Mouse (Mus musculus): ENCODE measurements around the gene Pir. TPM values are rescaled to one million over a fixed set of nuclear protein-coding genes. Genes with fewer than 3 reads are reported as not detected.

Gene Pir
- polyA plus RNA-seq, 1 experiment from 2014 or later, result 11.2 TPM

DNA sequence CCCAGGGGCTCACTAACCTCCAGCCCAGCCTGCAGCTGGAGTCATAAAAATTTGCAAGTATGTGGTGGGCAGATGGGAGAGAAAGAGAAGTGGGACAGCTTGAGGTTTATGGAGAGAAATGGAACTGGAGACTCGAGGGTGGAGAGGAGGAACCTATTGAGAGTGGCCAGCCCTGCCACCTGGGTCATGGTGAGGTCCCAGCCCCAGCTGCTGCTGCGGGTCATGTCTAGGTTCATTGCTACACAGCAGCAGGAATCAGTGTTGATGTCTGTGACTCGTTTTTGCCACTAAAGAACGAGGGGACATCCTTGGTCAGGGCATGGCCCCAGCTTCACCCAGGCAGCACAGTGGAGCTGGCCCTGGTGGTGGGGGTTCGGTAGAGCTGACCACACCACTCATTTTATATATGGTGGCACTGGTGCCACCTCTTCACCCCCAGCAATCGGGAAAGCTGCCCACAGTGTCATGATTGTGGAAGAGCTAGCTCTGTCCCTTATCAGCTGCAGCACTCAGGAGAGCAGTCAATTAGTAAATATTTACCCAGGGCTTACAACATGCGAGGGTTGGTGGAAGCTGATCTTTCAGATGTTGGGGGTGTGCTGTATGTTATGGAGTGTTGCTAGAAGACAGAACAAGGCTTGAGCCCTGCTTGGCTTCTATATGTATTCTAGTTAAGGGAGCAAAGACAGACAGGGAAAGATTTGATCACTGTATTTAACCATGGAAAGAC lies 11.9 kb downstream of the Pir start:
- H3K4me1 ChIP-seq, result no peaks in the 10 kb centered on the region
- 44% methylated on average over 7 of the region's 7 CpGs for WGBS
- no peaks in the 10 kb centered on the region for H3K36me3 ChIP-seq
- no peak overlapping the region for H3K4me2 ChIP-seq
- no peaks in the 10 kb centered on the region for H3K9me3 ChIP-seq
- no peak overlapping the region for H3K4me3 ChIP-seq (replicated peaks)
- no peak for ATAC-seq (ENCODE audit: insufficient read depth, low FRiP score, low read depth)
- no peak overlapping the region for H3K9ac ChIP-seq
- H3K27ac ChIP-seq, result no peak overlapping the region
- no peaks in the 10 kb centered on the region; the same call in 1 of the 2 replicates for H3K27me3 ChIP-seq (replicated peaks)

DNA sequence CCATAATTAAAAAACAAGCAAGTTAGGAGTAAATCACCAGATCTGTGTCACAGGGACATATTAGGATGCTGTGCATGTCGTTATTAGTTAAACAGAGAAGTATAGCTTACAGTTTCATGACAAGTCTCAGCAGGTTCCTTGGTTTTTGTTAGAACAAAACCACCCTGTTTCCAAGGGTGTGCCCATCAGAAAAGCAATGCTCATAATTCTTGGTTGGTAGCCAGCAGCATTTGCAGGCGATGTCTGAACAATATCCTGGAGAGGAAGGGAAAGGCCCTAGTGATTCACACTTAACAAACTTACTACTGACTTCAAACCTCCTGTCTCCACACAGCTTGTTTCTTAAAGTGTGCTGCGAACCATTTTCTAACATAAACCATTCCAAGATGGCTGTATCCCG lies 14.6 kb downstream of the Pir start:
- no peak overlapping the region for H3K4me2 ChIP-seq
- 79% methylated on average over 4 of the region's 4 CpGs for WGBS
- no peaks in the 10 kb centered on the region for H3K27me3 ChIP-seq (replicated peaks)
- no peak overlapping the region for H3K9ac ChIP-seq
- H3K27ac ChIP-seq, result no peak overlapping the region
- no peak overlapping the region for H3K4me3 ChIP-seq (replicated peaks)
- H3K9me3 ChIP-seq, result no peaks in the 10 kb centered on the region
- no peak for ATAC-seq (ENCODE audit: insufficient read depth, low FRiP score, low read depth)
- H3K36me3 ChIP-seq, result no peaks in the 10 kb centered on the region
- no peaks in the 10 kb centered on the region for H3K4me1 ChIP-seq

DNA sequence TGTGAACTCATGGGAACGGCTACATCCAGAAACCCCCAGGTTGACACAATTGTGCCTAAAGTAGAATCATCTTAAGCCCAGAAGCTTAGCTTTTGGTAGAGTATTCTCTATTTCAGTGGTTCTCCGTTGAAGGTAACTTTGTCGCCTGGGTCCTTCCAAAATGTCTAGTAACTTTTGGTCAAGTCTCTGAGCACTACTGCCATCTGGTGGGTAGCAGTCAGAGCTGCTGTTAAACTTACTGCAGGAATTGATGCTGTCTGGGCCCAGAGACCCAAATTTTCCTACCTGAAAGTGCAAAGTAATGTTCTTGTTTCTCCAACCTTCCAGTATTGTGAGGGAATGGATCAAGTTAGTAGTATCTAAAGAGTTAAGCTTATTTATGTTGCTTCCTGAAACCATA lies 17.9 kb downstream of the Pir start:
- no peak for ATAC-seq (ENCODE audit: insufficient read depth, low FRiP score, low read depth)
- Histone ChIP-seq H3K27me3 (replicated peaks) (no peaks in the 10 kb centered on the region), H3K4me1 (no peaks in the 10 kb centered on the region), H3K9me3 (no peaks in the 10 kb centered on the region), H3K27ac (no peak overlapping the region), H3K4me2 (no peak overlapping the region), H3K9ac (no peak overlapping the region), H3K36me3 (no peaks in the 10 kb centered on the region), H3K4me3 (replicated peaks) (no peak overlapping the region)
- WGBS, result 74% methylated on average over 3 of the region's 3 CpGs

DNA sequence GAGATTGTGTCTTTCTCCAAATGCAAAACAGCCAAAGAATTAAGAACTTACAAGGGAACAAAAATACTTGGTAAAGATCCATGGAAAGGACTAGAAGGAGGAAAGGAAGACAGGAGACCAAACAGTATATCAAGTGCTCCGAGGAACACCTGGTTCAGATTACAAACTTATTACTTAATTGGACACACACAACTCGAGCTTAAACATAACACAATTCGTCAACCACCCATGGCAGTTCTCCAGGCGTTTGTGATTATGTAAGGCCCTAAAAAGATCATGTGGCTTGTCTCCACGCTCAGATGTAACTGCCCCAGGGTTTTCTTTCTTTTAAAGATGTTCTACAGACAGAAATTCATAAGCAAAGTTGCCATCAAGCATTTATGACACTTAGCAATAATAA lies 22.0 kb downstream of the Pir start:
- no peak overlapping the region for H3K4me3 ChIP-seq (replicated peaks)
- H3K36me3 ChIP-seq, result no peaks in the 10 kb centered on the region
- no peak overlapping the region for H3K9ac ChIP-seq
- H3K4me1 ChIP-seq, result no peaks in the 10 kb centered on the region
- H3K27ac ChIP-seq, result no peak overlapping the region
- 36% methylated on average over 5 of the region's 5 CpGs for WGBS
- no peak overlapping the region for H3K4me2 ChIP-seq
- H3K9me3 ChIP-seq, result no peaks in the 10 kb centered on the region
- no peak for ATAC-seq (ENCODE audit: insufficient read depth, low FRiP score, low read depth)
- H3K27me3 ChIP-seq (replicated peaks), result no peaks in the 10 kb centered on the region

DNA sequence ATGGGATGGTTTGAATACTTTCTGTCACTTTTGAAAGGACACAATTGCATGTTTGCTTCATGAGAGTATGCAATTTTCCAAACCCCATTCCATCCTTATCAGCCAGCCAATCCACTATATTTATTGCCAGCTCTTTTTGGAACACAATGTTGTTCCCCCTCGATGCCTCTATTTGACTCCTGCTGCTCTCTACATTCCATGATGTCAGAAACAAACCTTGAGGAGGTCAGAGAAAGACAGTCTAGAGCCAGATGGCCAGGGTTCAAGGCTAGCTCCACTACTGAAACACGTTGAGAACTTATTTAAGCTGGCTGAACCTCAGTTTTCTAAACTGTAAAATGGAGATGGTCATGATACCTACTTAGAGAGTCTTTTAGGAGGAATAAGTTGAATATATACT lies 37.1 kb downstream of the Pir start:
- Histone ChIP-seq H3K27ac (no peak overlapping the region), H3K9ac (no peak overlapping the region), H3K4me3 (replicated peaks) (no peak overlapping the region), H3K4me1 (no peaks in the 10 kb centered on the region), H3K4me2 (no peak overlapping the region), H3K27me3 (replicated peaks) (no peaks in the 10 kb centered on the region), H3K9me3 (no peaks in the 10 kb centered on the region), H3K36me3 (no peaks in the 10 kb centered on the region)
- no peak for ATAC-seq (ENCODE audit: insufficient read depth, low FRiP score, low read depth)
- WGBS, result 55% methylated on average over 2 of the region's 2 CpGs

DNA sequence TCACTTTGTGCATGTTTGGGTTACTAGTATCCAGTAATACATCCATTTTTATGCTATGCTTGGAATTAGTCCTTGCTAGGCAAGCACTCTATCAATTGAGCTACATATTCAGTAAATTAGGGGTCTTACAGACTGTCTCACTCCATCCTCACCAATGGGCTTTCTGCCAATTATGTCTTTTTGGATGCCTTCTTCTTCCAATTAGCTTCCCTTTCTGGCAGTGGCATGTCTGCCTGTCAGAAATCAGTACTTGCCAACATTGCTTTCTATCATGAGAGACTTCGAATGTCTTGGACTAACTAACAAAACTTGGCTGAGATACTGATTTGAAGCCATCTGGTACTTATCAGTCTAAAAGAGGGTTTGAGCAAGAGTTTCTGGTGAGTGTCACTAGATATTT lies 44.7 kb downstream of the Pir start:
- Histone ChIP-seq H3K4me1 (no peaks in the 10 kb centered on the region), H3K27me3 (replicated peaks) (no peaks in the 10 kb centered on the region), H3K9me3 (no peaks in the 10 kb centered on the region), H3K4me3 (replicated peaks) (no peak overlapping the region), H3K9ac (no peak overlapping the region), H3K36me3 (no peaks in the 10 kb centered on the region), H3K27ac (no peak overlapping the region), H3K4me2 (no peak overlapping the region)
- ATAC-seq (ENCODE audit: insufficient read depth, low FRiP score, low read depth), result no peak; the same call in 1 of the 2 replicates
- 51% methylated on average over 1 of the region's 1 CpGs for WGBS

DNA sequence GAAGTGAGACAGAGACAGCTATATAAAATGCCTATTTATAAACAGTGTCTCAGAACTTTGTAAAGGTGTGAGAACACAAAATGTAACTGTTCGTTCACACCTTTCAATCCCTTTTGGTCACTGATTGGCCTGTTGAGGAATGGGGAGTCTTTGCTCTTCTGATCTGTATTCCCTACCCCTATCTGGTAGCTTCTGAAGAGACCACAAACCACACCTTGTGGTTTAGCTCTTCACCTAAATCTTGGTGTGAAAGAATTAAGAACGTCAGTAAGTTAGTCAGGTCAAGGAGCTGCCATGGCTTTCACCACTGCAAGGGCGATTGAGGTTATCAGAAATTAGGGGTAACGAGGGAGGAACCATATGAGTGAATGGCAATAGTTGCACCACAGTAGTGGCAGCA lies 49.4 kb downstream of the Pir start:
- Histone ChIP-seq H3K9ac (no peak overlapping the region), H3K4me2 (no peak overlapping the region), H3K27me3 (replicated peaks) (no peaks in the 10 kb centered on the region), H3K27ac (no peak overlapping the region), H3K4me1 (no peaks in the 10 kb centered on the region), H3K36me3 (no peaks in the 10 kb centered on the region), H3K9me3 (no peaks in the 10 kb centered on the region), H3K4me3 (replicated peaks) (no peak overlapping the region)
- no peak for ATAC-seq (ENCODE audit: insufficient read depth, low FRiP score, low read depth)
- 81% methylated on average over 4 of the region's 4 CpGs for WGBS

DNA sequence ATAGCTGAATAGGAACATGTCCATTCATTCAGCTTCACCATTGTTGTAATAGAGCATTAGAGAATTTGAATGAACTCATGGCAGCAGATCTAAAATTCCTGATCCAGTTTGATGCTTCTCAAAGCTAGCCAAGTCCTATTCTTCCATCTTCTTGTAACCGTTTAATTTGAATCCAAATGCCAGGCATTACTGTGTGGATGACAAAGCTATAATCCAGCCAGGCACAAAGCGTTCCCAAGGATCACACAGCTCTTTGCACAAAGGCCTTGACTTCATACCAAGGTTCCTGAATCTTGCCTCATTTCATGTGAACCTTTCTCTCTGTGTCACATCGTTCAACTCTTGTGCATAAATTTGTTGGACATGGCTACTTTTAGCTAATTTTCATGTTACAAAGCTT lies 50.9 kb downstream of the Pir start:
- no peak for ATAC-seq (ENCODE audit: insufficient read depth, low FRiP score, low read depth)
- H3K4me1 ChIP-seq, result no peaks in the 10 kb centered on the region
- no peaks in the 10 kb centered on the region for H3K27me3 ChIP-seq (replicated peaks)
- no peak overlapping the region for H3K27ac ChIP-seq
- WGBS, result 90% methylated on average over 3 of the region's 3 CpGs
- no peak overlapping the region for H3K9ac ChIP-seq
- no peak overlapping the region for H3K4me2 ChIP-seq
- no peaks in the 10 kb centered on the region for H3K36me3 ChIP-seq
- no peak overlapping the region for H3K4me3 ChIP-seq (replicated peaks)
- H3K9me3 ChIP-seq, result no peaks in the 10 kb centered on the region

DNA sequence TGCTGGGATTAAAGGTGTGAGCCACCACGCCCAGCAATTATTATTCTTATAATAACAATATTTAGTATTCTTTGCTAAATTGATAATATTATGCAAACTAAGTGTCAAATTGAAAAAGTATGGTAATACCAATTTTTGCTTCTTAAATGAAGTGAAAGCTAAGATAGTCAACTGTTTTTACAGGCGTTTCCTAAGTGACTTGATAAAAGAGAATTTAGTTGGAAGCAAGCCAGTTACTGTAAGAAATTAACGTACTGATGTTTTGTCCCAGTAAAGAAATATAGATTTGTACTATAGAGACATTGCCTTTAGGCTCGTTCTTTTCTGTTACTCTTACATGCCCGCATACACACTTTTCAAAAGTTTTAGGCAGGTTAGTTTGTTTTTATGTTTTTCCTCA lies 53.3 kb downstream of the Pir start:
- H3K4me1 ChIP-seq, result no peaks in the 10 kb centered on the region
- H3K4me2 ChIP-seq, result no peak overlapping the region
- no peak overlapping the region for H3K27ac ChIP-seq
- 74% methylated on average over 5 of the region's 5 CpGs for WGBS
- no peak overlapping the region for H3K9ac ChIP-seq
- H3K4me3 ChIP-seq (replicated peaks), result no peak overlapping the region
- ATAC-seq (ENCODE audit: insufficient read depth, low FRiP score, low read depth), result no peak
- no peaks in the 10 kb centered on the region for H3K36me3 ChIP-seq
- H3K27me3 ChIP-seq (replicated peaks), result no peaks in the 10 kb centered on the region
- no peaks in the 10 kb centered on the region for H3K9me3 ChIP-seq

DNA sequence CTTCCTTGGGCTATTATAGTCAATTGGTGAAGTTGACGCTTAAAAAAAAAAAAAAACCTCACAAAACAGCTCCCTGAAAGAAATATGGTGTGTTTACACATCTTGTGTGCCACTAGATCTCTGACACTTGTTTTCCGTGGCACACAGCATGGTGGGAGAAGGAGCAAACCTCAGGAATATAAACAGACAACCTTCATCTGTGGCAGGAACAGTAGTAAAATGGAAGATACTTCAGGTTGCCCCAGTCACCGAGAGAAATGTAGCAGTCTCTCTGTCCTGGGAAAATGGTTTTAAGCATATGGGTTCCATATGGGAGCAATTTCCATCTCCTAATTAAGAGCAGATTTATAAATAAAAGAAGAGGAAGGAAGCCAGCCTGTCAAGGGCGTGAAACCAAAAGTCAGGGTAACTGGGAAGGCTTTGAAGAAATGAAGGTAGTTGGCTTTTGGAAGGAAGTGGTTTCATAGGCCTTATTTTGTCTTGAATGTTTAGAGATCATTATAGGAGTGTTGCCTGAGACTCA lies 54.3 kb downstream of the Pir start:
- Histone ChIP-seq H3K9me3 (no peaks in the 10 kb centered on the region), H3K4me1 (no peaks in the 10 kb centered on the region), H3K9ac (no peak overlapping the region), H3K4me3 (replicated peaks) (no peak overlapping the region), H3K36me3 (no peaks in the 10 kb centered on the region), H3K4me2 (no peak overlapping the region), H3K27me3 (replicated peaks) (no peaks in the 10 kb centered on the region), H3K27ac (no peak overlapping the region)
- no peak for ATAC-seq (ENCODE audit: insufficient read depth, low FRiP score, low read depth)
- WGBS, result 61% methylated on average over 4 of the region's 4 CpGs

DNA sequence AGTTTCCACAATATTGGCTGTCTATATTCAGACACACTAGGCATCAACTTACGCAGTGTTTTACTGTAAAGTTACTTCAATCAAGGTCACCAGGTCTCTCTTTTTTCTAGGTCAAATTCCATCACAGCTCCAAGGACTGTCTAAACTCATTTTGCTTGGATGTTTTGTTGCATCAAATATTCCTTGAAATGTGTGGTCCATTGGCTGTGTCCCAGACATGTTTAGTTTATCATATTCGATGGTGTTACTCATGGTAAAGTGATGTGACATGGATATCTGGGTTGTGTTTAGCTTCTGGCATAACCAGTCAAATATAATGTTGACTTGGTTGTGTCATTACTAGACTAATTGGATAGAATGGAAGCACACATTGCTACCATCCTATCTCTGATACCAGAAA lies 61.2 kb downstream of the Pir start:
- Histone ChIP-seq H3K9me3 (no peaks in the 10 kb centered on the region), H3K4me1 (no peaks in the 10 kb centered on the region), H3K4me2 (no peak overlapping the region), H3K4me3 (replicated peaks) (no peak overlapping the region), H3K27ac (no peak overlapping the region), H3K36me3 (no peaks in the 10 kb centered on the region), H3K9ac (no peak overlapping the region), H3K27me3 (replicated peaks) (no peaks in the 10 kb centered on the region)
- 77% methylated on average over 2 of the region's 2 CpGs for WGBS
- ATAC-seq (ENCODE audit: insufficient read depth, low FRiP score, low read depth), result no peak

DNA sequence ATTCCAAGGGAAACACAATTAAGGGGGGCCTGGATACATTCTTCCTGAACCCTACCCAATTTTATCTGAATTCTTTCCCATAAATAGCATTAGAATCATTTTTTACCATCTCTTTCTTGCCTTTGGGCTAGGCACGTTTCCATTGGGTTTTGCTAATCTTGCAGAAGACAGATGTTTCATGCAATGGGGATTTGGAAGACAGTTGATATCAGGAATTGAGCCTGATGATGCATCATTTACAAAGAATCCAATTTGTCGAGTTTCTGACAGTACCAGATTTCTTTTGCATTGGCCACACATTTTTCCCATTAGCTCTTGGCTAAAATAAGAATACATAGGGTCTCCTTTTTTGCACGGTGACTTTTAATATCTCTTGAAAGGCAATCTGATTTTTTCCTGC lies 61.6 kb downstream of the Pir start:
- H3K9ac ChIP-seq, result no peak overlapping the region
- H3K4me2 ChIP-seq, result no peak overlapping the region
- no peak overlapping the region for H3K4me3 ChIP-seq (replicated peaks)
- H3K4me1 ChIP-seq, result no peaks in the 10 kb centered on the region
- no peaks in the 10 kb centered on the region for H3K36me3 ChIP-seq
- H3K27ac ChIP-seq, result no peak overlapping the region
- H3K27me3 ChIP-seq (replicated peaks), result no peaks in the 10 kb centered on the region
- H3K9me3 ChIP-seq, result no peaks in the 10 kb centered on the region
- 61% methylated on average over 3 of the region's 3 CpGs for WGBS
- ATAC-seq (ENCODE audit: insufficient read depth, low FRiP score, low read depth), result no peak

DNA sequence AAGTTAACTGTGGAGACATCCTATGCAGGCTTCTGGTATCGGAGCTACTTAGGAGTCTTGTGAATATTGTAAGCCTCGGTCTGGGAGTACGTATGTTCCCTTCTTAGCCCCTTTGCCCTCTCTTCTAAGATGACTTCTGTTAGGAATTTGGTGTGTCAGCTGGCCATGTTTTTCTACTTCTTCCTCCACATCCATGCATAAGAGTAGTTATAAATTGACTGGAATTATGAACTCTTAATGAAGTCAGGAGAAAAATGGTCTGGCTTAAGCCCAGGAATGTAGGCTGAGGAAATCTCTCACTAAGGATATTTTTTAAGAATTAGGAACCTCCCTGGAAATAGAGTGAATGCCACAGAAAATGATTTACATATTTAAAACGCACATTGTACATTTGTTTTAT lies 69.4 kb downstream of the Pir start:
- H3K9ac ChIP-seq, result no peak overlapping the region
- H3K27ac ChIP-seq, result no peak overlapping the region
- H3K9me3 ChIP-seq, result no peaks in the 10 kb centered on the region
- no peak overlapping the region for H3K4me3 ChIP-seq (replicated peaks)
- H3K27me3 ChIP-seq (replicated peaks), result no peaks in the 10 kb centered on the region
- 70% methylated on average over 4 of the region's 4 CpGs for WGBS
- no peaks in the 10 kb centered on the region for H3K36me3 ChIP-seq
- ATAC-seq (ENCODE audit: insufficient read depth, low FRiP score, low read depth), result no peak
- H3K4me2 ChIP-seq, result no peak overlapping the region
- no peaks in the 10 kb centered on the region for H3K4me1 ChIP-seq
